Mouse (Mus musculus): ENCODE measurements around the gene Phf11c. TPM values are rescaled to one million over a fixed set of nuclear protein-coding genes. Genes with fewer than 3 reads are reported as not detected.
A peak's percentile ranks its signal among the peaks of the same experiment; 100 is the strongest.

The Phf11c gene
- 0.60 and 0.62 TPM in 2 replicates for polyA plus RNA-seq (2015; fragmentation: Nextera tagmentation; extraction: Ambion mirVana)

GRCm38 (mm10) chr14:59395281-59395680 lies at the start of gene Phf11c:
Gene Phf11c (minus strand): TSS chr14:59395381.
- ATAC-seq (ENCODE audit: low read depth): no peak
- H3K36me3 ChIP-seq (ENCODE audit: control insufficient read depth, insufficient read depth, low read length): no peaks in the 10 kb centered on the region
- H3K4me2 ChIP-seq (ENCODE audit: low read depth, low read length): no peak within 1 kb of the TSS
- WGBS: 91% methylated on average over 3 of the region's 3 CpGs
- no peaks in the 10 kb centered on the region for H3K4me1 ChIP-seq (replicated peaks; ENCODE audit: control insufficient read depth, insufficient read depth, low read length)
- no peak within 1 kb of the TSS for H3K27ac ChIP-seq (ENCODE audit: low read length)
- H3K9ac ChIP-seq (ENCODE audit: low read length): no peak within 1 kb of the TSS
- no peaks in the 10 kb centered on the region for H3K27me3 ChIP-seq (ENCODE audit: control insufficient read depth, insufficient read depth, low read depth, low read length)
- no peak within 1 kb of the TSS for H3K4me3 ChIP-seq (ENCODE audit: low read length)
- no peaks in the 10 kb centered on the region for H3K9me3 ChIP-seq (ENCODE audit: control insufficient read depth, low read length)

DNA sequence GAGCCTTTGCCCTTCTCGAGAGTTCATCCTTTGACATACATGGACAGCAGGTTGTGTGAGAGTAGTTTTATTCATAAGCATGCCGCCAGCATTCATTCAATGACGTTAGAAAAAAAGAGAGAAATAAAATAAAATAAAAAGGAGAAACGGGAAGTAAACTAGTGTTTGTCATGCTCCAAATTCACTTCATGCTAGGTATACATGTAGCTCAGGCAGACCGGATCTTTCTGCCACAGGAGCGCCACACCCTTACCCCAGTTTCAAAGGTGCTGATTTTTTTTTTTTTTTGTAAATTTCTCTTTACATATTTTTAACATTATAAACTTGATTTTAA lies 46.3 kb upstream of the Phf11c start:
- Histone ChIP-seq H3K36me3 (ENCODE audit: control insufficient read depth, insufficient read depth, low read length) (no peaks in the 10 kb centered on the region), H3K27ac (ENCODE audit: low read length) (peak overlapping the region; percentile 84), H3K4me1 (replicated peaks; ENCODE audit: control insufficient read depth, insufficient read depth, low read length) (peaks cover 3% of the 10 kb centered on the region; the same call in 1 of the 2 replicates), H3K9ac (ENCODE audit: low read length) (peak overlapping the region; percentile 91), H3K9me3 (ENCODE audit: control insufficient read depth, low read length) (no peaks in the 10 kb centered on the region), H3K4me3 (ENCODE audit: low read length) (peak overlapping the region; percentile 93), H3K4me2 (ENCODE audit: low read depth, low read length) (peak overlapping the region; percentile 73), H3K27me3 (ENCODE audit: control insufficient read depth, insufficient read depth, low read depth, low read length) (no peaks in the 10 kb centered on the region)
- WGBS: 11% methylated on average over 6 of the region's 6 CpGs
- no peak for ATAC-seq (ENCODE audit: low read depth)

- H3K36me3 ChIP-seq (ENCODE audit: control insufficient read depth, insufficient read depth, low read length): no peaks in the 10 kb centered on the region
- H3K4me1 ChIP-seq (replicated peaks; ENCODE audit: control insufficient read depth, insufficient read depth, low read length): peaks cover 3% of the 10 kb centered on the region; the same call in 1 of the 2 replicates
- peak within 1 kb of the TSS; percentile 84 for H3K27ac ChIP-seq (ENCODE audit: low read length)
- peak; percentile 100 for ATAC-seq (ENCODE audit: low read depth)
- H3K9ac ChIP-seq (ENCODE audit: low read length): peak within 1 kb of the TSS; percentile 91
- peak within 1 kb of the TSS; percentile 93 for H3K4me3 ChIP-seq (ENCODE audit: low read length)
- H3K9me3 ChIP-seq (ENCODE audit: control insufficient read depth, low read length): no peaks in the 10 kb centered on the region
- H3K4me2 ChIP-seq (ENCODE audit: low read depth, low read length): peak within 1 kb of the TSS; percentile 80
- no peaks in the 10 kb centered on the region for H3K27me3 ChIP-seq (ENCODE audit: control insufficient read depth, insufficient read depth, low read depth, low read length)
- WGBS: under 1% methylated on average over 62 of the region's 66 CpGs
Measured at GRCm38 (mm10) chr14:59440558-59441471, 45.6 kb upstream of the Phf11c start, which contains the start of the genes Setdb2 and Cab39l. Gene Setdb2 (minus strand): TSS chr14:59440884. Gene Cab39l (plus strand): TSS chr14:59440972.

DNA sequence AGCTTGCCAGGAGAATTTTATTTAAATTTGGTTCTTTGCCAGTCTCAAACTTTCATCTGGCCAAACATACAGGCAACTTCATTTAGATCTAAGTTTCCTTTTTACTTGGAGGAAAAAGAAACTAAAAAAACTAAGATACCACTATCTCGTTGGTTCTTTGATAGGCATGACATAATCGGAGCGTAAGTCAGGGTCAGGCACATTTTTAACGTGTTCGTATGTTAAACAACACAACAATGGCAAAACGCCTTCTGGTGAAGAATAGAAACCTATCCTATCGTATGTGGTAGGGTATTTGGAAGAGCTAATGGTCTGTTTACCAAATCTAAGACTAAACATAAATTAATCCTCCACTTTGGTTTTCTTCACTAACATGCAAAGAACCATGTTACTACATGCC lies 44.9 kb upstream of the Phf11c start:
- no peak for ATAC-seq (ENCODE audit: low read depth)

GRCm38 (mm10) chr14:59438505-59438904 lies 43.3 kb upstream of the Phf11c start:
- H3K4me3 ChIP-seq (ENCODE audit: low read length): no peak overlapping the region
- no peak overlapping the region for H3K9ac ChIP-seq (ENCODE audit: low read length)
- H3K4me1 ChIP-seq (replicated peaks; ENCODE audit: control insufficient read depth, insufficient read depth, low read length): peaks cover 3% of the 10 kb centered on the region; the same call in 1 of the 2 replicates
- WGBS: 83% methylated on average over 2 of the region's 2 CpGs
- no peaks in the 10 kb centered on the region for H3K27me3 ChIP-seq (ENCODE audit: control insufficient read depth, insufficient read depth, low read depth, low read length)
- no peak overlapping the region for H3K27ac ChIP-seq (ENCODE audit: low read length)
- no peak overlapping the region for H3K4me2 ChIP-seq (ENCODE audit: low read depth, low read length)
- no peaks in the 10 kb centered on the region for H3K36me3 ChIP-seq (ENCODE audit: control insufficient read depth, insufficient read depth, low read length)
- H3K9me3 ChIP-seq (ENCODE audit: control insufficient read depth, low read length): no peaks in the 10 kb centered on the region
- ATAC-seq (ENCODE audit: low read depth): no peak

More for the DNA sequence above, 44.9 kb upstream of the Phf11c start:
- Histone ChIP-seq H3K27ac (ENCODE audit: low read length) (no peak overlapping the region), H3K9ac (ENCODE audit: low read length) (peak overlapping the region; percentile 91), H3K4me1 (replicated peaks; ENCODE audit: control insufficient read depth, insufficient read depth, low read length) (peaks cover 3% of the 10 kb centered on the region; the same call in 1 of the 2 replicates), H3K27me3 (ENCODE audit: control insufficient read depth, insufficient read depth, low read depth, low read length) (no peaks in the 10 kb centered on the region), H3K4me2 (ENCODE audit: low read depth, low read length) (peak overlapping the region; percentile 80), H3K36me3 (ENCODE audit: control insufficient read depth, insufficient read depth, low read length) (no peaks in the 10 kb centered on the region), H3K4me3 (ENCODE audit: low read length) (peak overlapping the region; percentile 93), H3K9me3 (ENCODE audit: control insufficient read depth, low read length) (no peaks in the 10 kb centered on the region)
- WGBS: 10% methylated on average over 7 of the region's 7 CpGs

DNA sequence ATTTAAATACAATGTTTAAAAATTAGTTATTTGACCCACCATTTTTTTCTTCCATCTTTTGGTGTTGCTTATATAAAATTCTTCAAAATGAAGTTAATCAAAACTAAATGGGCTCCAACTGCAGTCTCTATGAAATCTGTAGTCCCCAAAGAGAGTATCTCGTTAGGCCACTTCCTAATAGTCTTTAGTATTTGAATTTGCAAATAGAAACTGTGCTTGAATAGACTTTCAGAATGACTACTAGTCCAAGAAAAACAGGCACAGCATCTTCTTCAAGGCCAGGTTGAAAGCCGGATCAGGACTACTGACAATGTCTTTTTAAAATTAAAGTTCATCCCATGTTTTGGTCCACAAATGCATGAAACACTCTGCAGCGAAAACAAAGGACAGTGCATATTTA lies 42.2 kb upstream of the Phf11c start:
- no peak overlapping the region for H3K9ac ChIP-seq (ENCODE audit: low read length)
- no peaks in the 10 kb centered on the region for H3K36me3 ChIP-seq (ENCODE audit: control insufficient read depth, insufficient read depth, low read length)
- H3K4me3 ChIP-seq (ENCODE audit: low read length): no peak overlapping the region
- H3K4me1 ChIP-seq (replicated peaks; ENCODE audit: control insufficient read depth, insufficient read depth, low read length): peaks cover 3% of the 10 kb centered on the region; the same call in 1 of the 2 replicates
- WGBS: 89% methylated on average over 3 of the region's 3 CpGs
- H3K9me3 ChIP-seq (ENCODE audit: control insufficient read depth, low read length): no peaks in the 10 kb centered on the region
- no peak overlapping the region for H3K4me2 ChIP-seq (ENCODE audit: low read depth, low read length)
- no peaks in the 10 kb centered on the region for H3K27me3 ChIP-seq (ENCODE audit: control insufficient read depth, insufficient read depth, low read depth, low read length)
- no peak for ATAC-seq (ENCODE audit: low read depth)
- H3K27ac ChIP-seq (ENCODE audit: low read length): no peak overlapping the region

DNA sequence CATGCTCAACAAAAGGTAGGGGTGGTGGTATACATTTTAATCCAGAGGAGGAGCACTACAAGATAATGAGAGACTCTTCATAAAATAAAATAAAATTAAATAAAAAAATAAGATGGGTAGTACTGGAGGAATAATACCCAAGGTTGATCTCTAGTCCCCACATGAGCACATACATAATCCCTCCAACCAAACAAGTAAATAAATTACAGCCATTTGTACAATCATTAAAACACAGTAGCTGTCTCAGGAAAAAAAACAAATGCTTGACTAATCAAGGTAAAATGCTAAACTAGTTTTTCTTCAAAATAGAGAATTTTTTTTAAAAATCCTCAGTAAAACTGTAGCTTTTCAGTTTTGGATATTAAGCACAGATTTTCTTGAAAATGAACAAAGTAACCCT lies 40.0 kb upstream of the Phf11c start:
- Histone ChIP-seq H3K36me3 (ENCODE audit: control insufficient read depth, insufficient read depth, low read length) (no peaks in the 10 kb centered on the region), H3K4me2 (ENCODE audit: low read depth, low read length) (no peak overlapping the region), H3K27ac (ENCODE audit: low read length) (no peak overlapping the region), H3K4me1 (replicated peaks; ENCODE audit: control insufficient read depth, insufficient read depth, low read length) (peaks cover 3% of the 10 kb centered on the region; the same call in 1 of the 2 replicates), H3K9me3 (ENCODE audit: control insufficient read depth, low read length) (no peaks in the 10 kb centered on the region), H3K27me3 (ENCODE audit: control insufficient read depth, insufficient read depth, low read depth, low read length) (no peaks in the 10 kb centered on the region), H3K9ac (ENCODE audit: low read length) (no peak overlapping the region), H3K4me3 (ENCODE audit: low read length) (no peak overlapping the region)
- ATAC-seq (ENCODE audit: low read depth): no peak

DNA sequence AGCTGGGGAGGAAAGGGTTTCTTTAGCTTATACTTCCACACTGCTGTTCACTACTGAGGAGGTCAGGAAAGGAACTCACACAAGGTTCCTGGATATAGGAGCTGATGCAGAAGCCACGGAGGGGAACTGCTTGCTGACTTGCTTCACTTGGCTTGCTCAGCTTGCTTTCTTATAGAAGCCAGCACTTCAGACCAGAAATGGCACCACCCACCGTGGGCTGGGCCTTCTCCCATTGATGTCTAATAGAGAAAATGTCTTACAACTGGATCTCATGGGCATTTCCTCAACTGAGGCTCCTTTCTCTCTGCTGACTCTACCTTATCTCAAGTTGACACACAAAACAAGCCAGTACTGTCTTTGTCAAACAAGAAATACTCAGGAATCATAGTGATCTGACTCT lies 38.7 kb upstream of the Phf11c start:
- H3K4me1 ChIP-seq (replicated peaks; ENCODE audit: control insufficient read depth, insufficient read depth, low read length): no peaks in the 10 kb centered on the region
- no peaks in the 10 kb centered on the region for H3K27me3 ChIP-seq (ENCODE audit: control insufficient read depth, insufficient read depth, low read depth, low read length)
- WGBS: 55% methylated on average over 2 of the region's 2 CpGs
- H3K4me2 ChIP-seq (ENCODE audit: low read depth, low read length): no peak overlapping the region
- ATAC-seq (ENCODE audit: low read depth): no peak
- no peak overlapping the region for H3K4me3 ChIP-seq (ENCODE audit: low read length)
- H3K27ac ChIP-seq (ENCODE audit: low read length): no peak overlapping the region
- no peaks in the 10 kb centered on the region for H3K36me3 ChIP-seq (ENCODE audit: control insufficient read depth, insufficient read depth, low read length)
- H3K9me3 ChIP-seq (ENCODE audit: control insufficient read depth, low read length): no peaks in the 10 kb centered on the region
- no peak overlapping the region for H3K9ac ChIP-seq (ENCODE audit: low read length)

DNA sequence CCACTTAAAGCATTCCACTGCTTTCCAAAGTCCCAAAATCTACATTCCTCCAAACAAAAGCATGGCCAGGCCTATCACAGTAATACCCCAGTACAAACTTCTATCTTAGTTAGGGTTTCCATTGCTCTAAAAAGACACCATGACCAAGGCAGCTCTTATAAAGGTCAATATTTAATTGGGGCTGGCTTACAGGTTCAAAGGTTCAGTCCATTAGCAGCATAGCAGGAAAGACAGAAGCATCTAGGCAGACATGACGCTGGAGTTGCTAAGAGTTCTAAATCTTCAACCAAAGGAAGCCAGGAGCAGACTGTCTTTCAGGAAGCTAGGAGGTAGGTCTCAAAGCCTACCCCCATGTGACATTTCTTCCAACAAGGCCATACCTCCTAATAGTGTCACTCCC lies 35.4 kb upstream of the Phf11c start:
- WGBS: 71% methylated on average over 1 of the region's 1 CpGs
- no peak for ATAC-seq (ENCODE audit: low read depth)
- Histone ChIP-seq H3K9ac (ENCODE audit: low read length) (no peak overlapping the region), H3K4me1 (replicated peaks; ENCODE audit: control insufficient read depth, insufficient read depth, low read length) (no peaks in the 10 kb centered on the region), H3K4me2 (ENCODE audit: low read depth, low read length) (no peak overlapping the region), H3K9me3 (ENCODE audit: control insufficient read depth, low read length) (no peaks in the 10 kb centered on the region), H3K4me3 (ENCODE audit: low read length) (no peak overlapping the region), H3K27ac (ENCODE audit: low read length) (no peak overlapping the region), H3K36me3 (ENCODE audit: control insufficient read depth, insufficient read depth, low read length) (no peaks in the 10 kb centered on the region; the same call in none of the 2 replicates), H3K27me3 (ENCODE audit: control insufficient read depth, insufficient read depth, low read depth, low read length) (no peaks in the 10 kb centered on the region)
